Mouse (Mus musculus) mouse embryonic stem cell (cell line): ENCODE data around the gene Psma7.

ENCODE experiments used
- in situ Hi-C, 2 experiments: fragments of 300-500 bp; cut with MboI; formaldehyde crosslinking; loops; 1 replicate in 1 of 2; 3 replicates in 1 of 2; pipeline ENCODE4 v1.14.3; 2019 to 2020; ENCODE audit warnings: low sequenced_read_pairs in 2 of 2, low pct_unique_long_range_greater_than_20kb in 1 of 2, mixed read lengths in 1 of 2; ENCODE audit not compliant: unreplicated experiment in 1 of 2

Psma7 gene

DNA sequence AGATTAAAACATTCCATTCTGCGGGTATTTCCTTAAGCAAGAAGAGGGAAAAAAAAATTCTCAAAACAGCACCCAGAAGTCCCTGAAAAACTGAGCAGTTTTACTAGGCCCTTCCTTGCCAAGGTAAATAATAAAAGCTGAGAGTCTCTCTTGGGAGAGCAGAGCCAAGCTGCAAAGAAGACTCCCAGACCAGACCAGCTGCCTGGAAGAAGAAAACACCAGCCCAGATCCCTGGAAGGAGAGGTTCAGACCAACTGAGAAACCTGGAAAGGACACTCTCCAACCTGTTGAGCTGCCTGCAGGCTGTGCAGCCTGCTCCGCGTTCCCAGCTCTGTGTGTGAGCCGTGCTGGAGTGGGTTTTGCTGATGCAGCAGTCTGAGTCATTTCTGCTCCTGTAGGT lies 24.6 kb downstream of the Psma7 start:
- in situ Hi-C loops: no loop called here

DNA sequence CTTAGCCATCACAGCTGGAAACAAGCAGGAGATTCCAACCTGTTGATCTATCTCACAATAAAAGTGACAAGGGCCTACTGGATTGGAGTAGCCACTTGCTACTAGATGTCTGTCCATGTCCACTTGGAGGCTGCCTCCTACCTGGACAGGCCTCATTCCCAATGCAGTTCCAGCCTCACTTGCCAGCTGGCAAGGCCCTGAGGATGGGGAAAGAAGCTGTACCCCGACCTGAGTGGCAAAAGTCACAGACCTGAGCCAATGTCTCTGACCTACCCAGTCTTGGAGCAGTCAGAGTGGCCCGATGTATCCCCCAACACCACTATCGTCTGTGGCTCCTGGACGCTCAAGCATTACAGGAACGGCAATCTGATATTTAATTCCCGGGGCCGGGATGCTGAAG lies 28.5 kb downstream of the Psma7 start:
- in situ Hi-C loops: no loop called here

- in situ Hi-C loops: no loop called here
Measured at GRCm38 (mm10) chr2:180011370-180011769, 30.9 kb downstream of the Psma7 start.

DNA sequence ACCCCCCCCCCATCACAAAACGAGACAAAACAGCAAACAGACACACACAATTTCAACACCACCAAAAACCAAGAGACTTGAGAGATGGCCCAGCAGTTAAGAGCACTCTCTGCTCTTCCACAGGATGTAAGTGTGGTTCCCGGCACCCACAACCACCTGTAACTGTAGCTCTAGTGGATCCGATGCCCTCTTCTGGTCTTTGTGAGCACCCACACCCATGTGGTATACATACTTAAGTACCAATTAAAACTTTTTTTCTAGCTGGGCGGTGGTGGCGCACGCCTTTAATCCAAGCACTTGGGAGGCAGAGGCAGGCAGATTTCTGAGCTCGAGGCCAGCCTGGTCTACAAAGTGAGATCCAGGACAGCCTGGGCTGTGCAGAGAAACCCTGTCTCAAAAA lies 31.5 kb downstream of the Psma7 start:
- in situ Hi-C loops: no loop called here

- in situ Hi-C loops: no loop called here
Measured at GRCm38 (mm10) chr2:180006352-180007017, 35.7 kb downstream of the Psma7 start.

- in situ Hi-C loops: no loop called here
Measured at GRCm38 (mm10) chr2:180005656-180006351, 36.4 kb downstream of the Psma7 start.

GRCm38 (mm10) chr2:180001635-180002034 lies 40.6 kb downstream of the Psma7 start:
- in situ Hi-C loops: no loop called here

DNA sequence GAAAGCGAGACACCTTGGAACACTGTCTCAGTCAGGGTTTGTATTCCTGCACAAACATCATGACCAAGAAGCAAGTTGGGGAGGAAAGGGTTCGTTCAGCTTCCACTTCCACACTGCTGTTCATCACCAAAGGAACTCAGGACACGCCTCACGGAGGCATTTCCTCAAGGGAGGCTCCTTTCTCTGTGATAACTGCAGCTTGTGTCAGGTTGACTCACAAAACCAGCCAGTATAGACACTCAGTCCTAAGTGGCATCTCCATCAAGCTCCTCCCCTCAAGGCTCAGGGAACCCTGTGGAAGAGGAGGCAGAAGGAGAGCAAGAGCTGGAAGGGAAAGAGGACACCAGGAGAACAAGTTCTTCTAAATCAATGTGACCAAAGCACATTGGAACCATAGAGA lies 43.8 kb downstream of the Psma7 start:
- in situ Hi-C loops: no loop called here

DNA sequence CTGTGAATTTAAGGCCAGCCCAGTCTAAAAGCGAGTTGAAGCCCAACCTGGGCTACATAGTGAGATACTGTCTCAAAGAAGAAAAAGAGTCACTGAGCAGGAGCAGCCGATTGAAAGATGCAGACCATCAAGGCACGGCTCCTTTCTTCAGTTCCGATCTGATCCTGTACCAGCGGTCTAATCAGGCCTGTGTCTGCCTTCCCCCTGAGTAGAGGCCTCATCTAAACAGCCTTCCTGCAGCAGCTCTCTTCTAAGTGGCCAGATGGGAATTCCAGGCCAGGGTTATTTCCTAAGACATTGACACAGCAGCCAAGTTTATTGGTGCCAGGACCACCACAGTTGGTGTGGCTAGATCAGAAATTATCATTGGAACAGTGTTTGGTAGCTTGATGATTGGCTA lies 49.2 kb downstream of the Psma7 start:
- in situ Hi-C loops: no loop called here

DNA sequence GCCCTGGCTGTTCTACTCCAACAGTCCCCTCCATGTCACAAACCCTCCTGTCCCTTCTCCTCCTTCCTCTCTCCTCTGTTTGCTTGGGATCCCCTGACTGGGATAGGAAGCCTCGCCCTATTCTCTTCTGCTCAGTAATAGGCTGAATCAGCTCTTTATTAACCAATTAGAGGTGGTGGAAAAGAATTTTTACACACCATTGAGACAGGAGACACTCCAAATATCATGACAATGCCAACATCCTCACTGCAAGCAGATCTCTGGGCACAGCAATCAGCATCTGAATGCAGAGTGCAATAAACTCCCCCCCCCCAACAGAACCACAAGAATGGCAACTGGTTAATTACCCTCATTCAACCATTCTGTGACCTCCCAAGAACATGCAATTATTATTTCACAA lies 53.1 kb downstream of the Psma7 start:
- in situ Hi-C loops: no loop called here

DNA sequence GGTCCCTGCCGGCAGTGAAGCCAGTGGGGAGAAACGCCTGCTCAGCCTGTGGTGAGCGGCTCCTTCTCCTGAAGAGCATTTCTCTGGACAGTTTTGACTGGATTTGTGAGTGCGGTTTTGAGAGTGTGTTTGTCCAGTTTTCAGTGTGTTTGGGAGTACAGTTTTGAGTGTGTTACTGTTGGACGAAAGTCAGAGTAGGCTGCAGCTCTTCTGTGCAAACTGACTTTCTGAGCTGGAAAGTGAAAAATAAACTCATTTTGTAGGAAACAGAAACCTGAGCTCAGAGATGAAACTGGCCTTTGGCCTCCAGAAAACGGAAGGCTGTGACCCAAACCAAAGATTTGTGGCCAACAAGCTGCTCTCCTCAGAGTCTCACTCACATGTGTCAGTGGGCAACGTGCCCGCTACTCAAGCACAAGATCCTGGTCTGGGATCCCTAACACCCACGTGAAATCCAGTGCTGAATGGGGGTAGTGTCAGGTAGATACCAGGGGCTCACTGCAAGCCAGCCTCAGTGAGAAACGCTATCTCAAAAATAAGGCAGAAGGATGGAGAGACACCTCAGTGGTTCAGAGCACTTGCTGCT lies 55.7 kb downstream of the Psma7 start:
- in situ Hi-C loops: no loop called here
